Mouse (Mus musculus) adipocyte (in vitro differentiated cells): ENCODE data around the gene Spp2.
"Not testable (repeated sequence)": the region's sequence is repeated elsewhere in the genome, so short reads cannot be mapped to it uniquely, and the experiment has no call there.

ENCODE experiments used
- DNase-seq: peaks from one replicate; pipeline ENCODE4 v3.0.0-alpha.2; 2016; ENCODE audit warnings: low spot score

Spp2 gene

GRCm38 (mm10) chr1:88434057-88434456 is 27.3 kb downstream of the Spp2 start:
- no peak for DNase-seq

GRCm38 (mm10) chr1:88437206-88438126 is 30.7 kb downstream of the Spp2 start:
- DNase-seq: no peak

- DNase-seq: no peak
Measured at GRCm38 (mm10) chr1:88443383-88443782, 36.6 kb downstream of the Spp2 start.

- peak; percentile 14 for DNase-seq
Measured at GRCm38 (mm10) chr1:88445400-88445799, 38.6 kb downstream of the Spp2 start.

- DNase-seq: no peak
Measured at GRCm38 (mm10) chr1:88446270-88447030, 39.7 kb downstream of the Spp2 start.

- DNase-seq: no peak
Measured at GRCm38 (mm10) chr1:88447483-88447882, 40.7 kb downstream of the Spp2 start.

- DNase-seq: not testable (repeated sequence)
Measured at GRCm38 (mm10) chr1:88448094-88448493, 41.3 kb downstream of the Spp2 start.

- DNase-seq: no peak
Measured at GRCm38 (mm10) chr1:88449741-88450140, 43.0 kb downstream of the Spp2 start.

GRCm38 (mm10) chr1:88450668-88451067 is 43.9 kb downstream of the Spp2 start:
- no peak for DNase-seq

GRCm38 (mm10) chr1:88452198-88452597 is 45.4 kb downstream of the Spp2 start:
- DNase-seq: no peak

GRCm38 (mm10) chr1:88454703-88455102 is 47.9 kb downstream of the Spp2 start:
- no peak for DNase-seq

- DNase-seq: no peak
Measured at GRCm38 (mm10) chr1:88455761-88456160, 49.0 kb downstream of the Spp2 start.

- peak; percentile 76 for DNase-seq
Measured at GRCm38 (mm10) chr1:88456451-88457072, 49.8 kb downstream of the Spp2 start.

GRCm38 (mm10) chr1:88459196-88459595 is 52.4 kb downstream of the Spp2 start:
- DNase-seq: no peak

- DNase-seq: no peak
Measured at GRCm38 (mm10) chr1:88459655-88460054, 52.9 kb downstream of the Spp2 start.

- no peak for DNase-seq
Measured at GRCm38 (mm10) chr1:88461096-88461495, 54.3 kb downstream of the Spp2 start.

GRCm38 (mm10) chr1:88462484-88462883 is 55.7 kb downstream of the Spp2 start:
- no peak for DNase-seq

- no peak for DNase-seq
Measured at GRCm38 (mm10) chr1:88463241-88463640, 56.5 kb downstream of the Spp2 start.

GRCm38 (mm10) chr1:88464109-88464905 is 57.5 kb downstream of the Spp2 start:
- DNase-seq: peak; percentile 26

GRCm38 (mm10) chr1:88465722-88466121 is 59.0 kb downstream of the Spp2 start:
- DNase-seq: no peak

- DNase-seq: no peak
Measured at GRCm38 (mm10) chr1:88466325-88467064, 59.7 kb downstream of the Spp2 start.
